Mouse (Mus musculus) embryonic facial prominence, embryonic 15.5 days (tissue): ENCODE results near the gene Rinl. TPM values are rescaled to one million over a fixed set of nuclear protein-coding genes. Genes with fewer than 3 reads are reported as not detected.
A peak's percentile ranks its signal among the peaks of the same experiment; 100 is the strongest.

Experiments used
- ATAC-seq: fragments of 200-750 bp; cut with Nextera tagmentation; 2 replicates; pipeline ENCODE4 v1.8.0; 2017; ENCODE audit warnings: low read depth, moderate TSS enrichment; ENCODE audit not compliant: insufficient number of reproducible peaks, low FRiP score, low TSS enrichment
- H3K27ac ChIP-seq: fragments of 300-500 bp; sonication (generic); replicated peaks from 2 replicates; pipeline ENCODE4 v1.5.1; 2015; ENCODE audit warnings: mild to moderate bottlenecking, inconsistent platforms
- H3K27me3 ChIP-seq: fragments of 300-500 bp; sonication (generic); 2 replicates; pipeline ENCODE4 v1.6.1; 2015; ENCODE audit warnings: inconsistent platforms
- H3K36me3 ChIP-seq: fragments of 300-500 bp; sonication (generic); 2 replicates; pipeline ENCODE4 v1.6.1; 2015; ENCODE audit warnings: mild to moderate bottlenecking, inconsistent platforms
- H3K4me1 ChIP-seq: fragments of 300-500 bp; sonication (generic); 2 replicates; pipeline ENCODE4 v1.6.1; 2015; ENCODE audit warnings: inconsistent platforms
- H3K4me2 ChIP-seq: fragments of 300-500 bp; sonication (generic); replicated peaks from 2 replicates; pipeline ENCODE4 v1.6.1; 2015; ENCODE audit warnings: mild to moderate bottlenecking, inconsistent platforms
- H3K4me3 ChIP-seq: fragments of 300-500 bp; sonication (generic); replicated peaks from 2 replicates; pipeline ENCODE4 v1.5.1; 2015; ENCODE audit warnings: mild to moderate bottlenecking, inconsistent platforms
- H3K9ac ChIP-seq: fragments of 300-500 bp; sonication (generic); 2 replicates; pipeline ENCODE4 v1.6.1; 2015; ENCODE audit warnings: inconsistent platforms
- H3K9me3 ChIP-seq: fragments of 300-500 bp; sonication (generic); replicated peaks from 2 replicates; pipeline ENCODE4 v1.6.1; 2016; ENCODE audit warnings: inconsistent platforms
- WGBS: fragments of 180-500 bp; shearing (Covaris S2); methylation state at CpG from one replicate; pipeline ENCODE4 v1.1.7; 2015; 5-methylcytosine and 5-hydroxymethylcytosine counted together
- polyA plus RNA-seq: library from polyadenylated mRNA; unstranded; fragments of >200 nt; fragmentation: Nextera tagmentation; extraction: Ambion mirVana; gene quantifications from 2 replicates; pipeline ENCODE4 v1.2.1, GENCODE M21; 2015

Rinl gene
- polyA plus RNA-seq, 1 experiment from 2014 or later = 3.8 TPM

DNA sequence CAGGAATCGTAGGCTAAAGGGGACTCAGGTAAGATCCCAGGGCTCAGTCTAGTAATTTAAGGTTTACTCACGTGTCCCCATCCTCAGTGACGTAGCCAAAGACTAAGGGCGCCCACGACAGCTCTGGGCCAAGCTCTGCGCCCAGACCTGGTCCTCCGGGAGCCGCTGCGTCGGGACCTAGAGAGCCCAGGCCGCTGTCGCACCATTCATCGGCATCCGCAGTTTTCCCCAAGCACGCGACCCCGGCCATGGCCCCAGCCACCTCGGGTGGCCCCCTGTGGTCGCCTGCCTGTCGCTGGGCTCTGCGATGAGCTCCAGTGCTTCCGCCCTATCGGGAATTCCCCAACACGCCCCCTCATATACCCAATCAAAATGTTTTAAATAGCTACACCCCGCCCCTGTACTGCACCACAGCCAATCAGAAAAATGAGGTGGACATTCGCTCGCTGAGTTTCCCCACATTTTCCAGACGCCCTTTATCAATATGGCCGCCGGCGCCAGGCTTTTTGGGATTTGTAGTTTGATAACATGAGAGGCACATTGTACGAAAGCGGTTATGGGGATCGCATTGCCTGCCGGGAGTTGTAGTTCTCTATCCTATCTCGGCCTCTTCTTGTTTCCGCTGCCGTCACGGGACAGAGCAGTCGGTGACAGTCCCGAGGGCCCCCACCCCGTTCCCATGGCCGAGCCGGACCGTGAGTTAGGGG, 22.4 kb upstream of the Rinl start, which contains the start of gene Sirt2:
Gene Sirt2, plus strand, starts transcription at position 563 of the 707 bp plus-strand sequence.
- Histone ChIP-seq H3K9ac (peak within 1 kb of the TSS; percentile 69), H3K4me3 (peak within 1 kb of the TSS; percentile 73), H3K27me3 (no peaks in the 10 kb centered on the region), H3K4me1 (peaks cover 22% of the 10 kb centered on the region), H3K9me3 (no peaks in the 10 kb centered on the region), H3K36me3 (peaks cover 10% of the 10 kb centered on the region), H3K4me2 (peak within 1 kb of the TSS; percentile 58), H3K27ac (no peak within 1 kb of the TSS)
- peak; percentile 97 for ATAC-seq
- WGBS = under 1% methylated on average over 45 of the region's 45 CpGs

DNA sequence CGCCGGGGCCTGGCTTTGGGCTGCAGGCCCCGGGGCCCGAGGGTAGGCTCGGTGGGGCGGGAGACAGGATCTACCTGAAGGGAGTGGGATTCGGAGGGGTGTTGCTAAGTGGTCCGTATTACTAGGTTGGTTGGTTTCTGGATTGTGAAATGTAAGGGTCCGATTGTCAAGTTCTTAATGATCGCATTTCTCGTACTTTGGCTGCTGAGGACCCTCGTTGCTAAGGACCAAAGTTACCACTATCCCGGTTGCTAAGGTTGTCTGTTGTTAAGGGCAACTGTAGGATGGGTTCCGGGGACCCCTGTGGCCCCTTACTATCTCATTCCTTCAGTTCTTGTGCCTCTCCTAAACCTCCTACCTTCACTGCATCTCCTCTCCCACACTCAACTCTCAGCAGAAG, 21.9 kb upstream of the Rinl start:
- no peaks in the 10 kb centered on the region for H3K27me3 ChIP-seq
- peak overlapping the region; percentile 69 for H3K9ac ChIP-seq
- ATAC-seq = no peak
- H3K9me3 ChIP-seq = no peaks in the 10 kb centered on the region
- peak overlapping the region; percentile 52 for H3K4me2 ChIP-seq
- no peak overlapping the region for H3K27ac ChIP-seq
- peaks cover 5% of the 10 kb centered on the region for H3K36me3 ChIP-seq
- 2% methylated on average over 14 of the region's 14 CpGs for WGBS
- H3K4me3 ChIP-seq = peak overlapping the region; percentile 73
- peaks cover 22% of the 10 kb centered on the region for H3K4me1 ChIP-seq

DNA sequence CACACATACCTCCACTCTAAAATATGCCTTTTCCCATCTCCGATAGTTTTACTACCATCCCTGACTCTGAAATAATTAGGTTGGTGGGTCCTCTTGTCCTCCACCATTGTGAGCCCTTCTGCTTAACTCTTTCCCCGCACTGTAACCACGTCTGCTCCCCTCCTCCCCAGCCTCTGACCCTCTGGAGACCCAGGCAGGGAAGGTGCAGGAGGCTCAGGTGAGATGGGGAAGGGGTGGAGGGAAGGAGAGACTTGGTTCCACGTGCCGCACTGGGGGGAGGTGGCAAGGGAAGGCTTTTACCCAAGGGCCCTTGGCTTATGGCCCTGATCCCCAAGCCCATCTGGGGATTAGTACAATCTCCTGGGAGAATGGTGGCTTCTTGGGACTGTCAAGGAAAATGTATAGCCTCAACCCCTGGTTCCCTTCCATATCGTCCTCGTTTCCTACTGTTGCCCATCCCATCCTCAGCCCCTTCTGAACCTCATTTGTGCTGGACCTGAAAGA, 21.3 kb upstream of the Rinl start, which contains the start of gene Nfkbib:
Gene Nfkbib, minus strand, starts transcription at position 51 of the 504 bp plus-strand sequence.
- peak within 1 kb of the TSS; percentile 58 for H3K4me2 ChIP-seq
- ATAC-seq = no peak
- no peaks in the 10 kb centered on the region for H3K9me3 ChIP-seq
- 59% methylated on average over 7 of the region's 7 CpGs for WGBS
- H3K9ac ChIP-seq = peak within 1 kb of the TSS; percentile 69
- H3K4me3 ChIP-seq = peak within 1 kb of the TSS; percentile 73
- peaks cover 22% of the 10 kb centered on the region for H3K4me1 ChIP-seq
- H3K27ac ChIP-seq = no peak within 1 kb of the TSS
- H3K36me3 ChIP-seq = 0 out of 2 replicates have a peak, but pooled peaks cover 7% of the 10 kb centered on the region
- no peaks in the 10 kb centered on the region for H3K27me3 ChIP-seq

DNA sequence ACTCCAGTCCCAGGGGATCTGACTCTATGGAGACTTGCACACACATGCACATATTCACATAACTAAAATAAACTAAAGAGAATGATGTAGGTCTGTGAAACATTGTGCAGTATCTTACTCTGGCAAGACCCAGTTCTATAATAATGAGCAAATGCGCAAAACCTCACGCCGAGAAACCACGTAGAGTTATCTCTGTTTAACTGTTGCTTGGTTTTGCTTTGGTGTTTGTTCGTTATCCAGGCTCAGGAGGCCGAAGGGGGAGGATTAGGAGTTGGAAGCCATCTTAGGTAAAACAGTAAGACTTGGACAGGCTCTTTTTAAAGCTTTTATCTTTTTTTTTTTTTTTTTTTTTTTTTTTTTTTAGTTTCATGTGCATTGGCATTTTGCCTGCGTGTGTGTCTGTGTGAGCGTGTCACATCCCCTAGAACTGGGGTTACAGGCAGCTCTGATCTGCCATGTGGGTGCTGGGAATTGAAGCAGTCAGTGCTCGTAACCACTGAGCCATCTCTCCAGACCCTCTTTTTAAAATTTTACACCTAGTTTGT, 19.3 kb upstream of the Rinl start:
- Histone ChIP-seq H3K4me3 (no peak overlapping the region), H3K4me1 (peaks cover 22% of the 10 kb centered on the region), H3K27ac (no peak overlapping the region), H3K4me2 (no peak overlapping the region), H3K36me3 (0 out of 2 replicates have a peak, but pooled peaks cover 15% of the 10 kb centered on the region), H3K9ac (no peak overlapping the region), H3K9me3 (no peaks in the 10 kb centered on the region), H3K27me3 (no peaks in the 10 kb centered on the region)
- 86% methylated on average over 9 of the region's 9 CpGs for WGBS
- ATAC-seq = no peak

DNA sequence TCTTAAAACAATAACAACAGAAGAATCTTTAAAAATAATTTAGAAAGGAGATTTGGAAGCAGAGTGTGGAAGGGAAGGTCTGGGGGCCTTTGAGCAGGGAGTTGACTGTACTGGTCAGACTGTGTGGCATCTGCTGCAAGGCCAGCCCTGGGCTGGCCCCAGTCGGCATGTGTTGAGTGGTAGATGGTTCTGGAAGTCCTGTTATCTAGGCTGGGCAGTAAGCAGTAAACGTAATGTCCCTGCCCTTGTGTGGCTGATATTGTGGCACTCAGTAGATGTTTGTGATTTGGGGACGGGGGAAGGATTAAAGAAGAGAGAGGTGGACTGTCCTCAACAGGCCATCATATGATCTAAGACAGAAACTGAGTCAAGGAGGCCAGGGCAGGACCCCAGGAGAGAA, 18.5 kb upstream of the Rinl start:
- peaks cover 16% of the 10 kb centered on the region for H3K4me1 ChIP-seq
- 93% methylated on average over 3 of the region's 3 CpGs for WGBS

DNA sequence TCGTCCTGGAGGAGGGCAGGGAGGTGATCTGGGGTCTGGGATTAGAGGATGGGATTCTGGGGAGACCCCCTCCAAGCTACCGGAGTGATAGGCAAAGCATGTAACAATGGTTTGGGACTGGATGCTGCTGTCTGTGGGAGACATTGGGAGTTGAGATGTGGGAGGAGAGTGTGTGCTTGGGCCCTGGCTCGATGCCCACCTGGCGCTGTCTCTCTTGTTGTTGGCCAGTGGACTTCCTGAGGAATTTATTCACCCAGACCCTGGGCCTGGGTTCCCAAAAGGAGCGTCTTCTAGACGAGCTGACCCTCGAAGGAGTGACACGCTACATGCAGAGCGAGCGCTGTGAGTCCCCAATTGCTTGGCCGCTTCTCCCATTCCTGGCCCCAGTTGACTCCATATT, 16.9 kb upstream of the Rinl start:
- Histone ChIP-seq H3K4me3 (no peak overlapping the region), H3K27me3 (no peaks in the 10 kb centered on the region), H3K36me3 (peaks cover 19% of the 10 kb centered on the region; the same call in 1 of the 2 replicates), H3K9ac (no peak overlapping the region), H3K4me1 (peaks cover 11% of the 10 kb centered on the region), H3K9me3 (no peaks in the 10 kb centered on the region), H3K27ac (no peak overlapping the region), H3K4me2 (no peak overlapping the region)
- ATAC-seq = no peak
- WGBS = 87% methylated on average over 11 of the region's 11 CpGs

More for the DNA sequence above, 18.5 kb upstream of the Rinl start:
- no peak overlapping the region for H3K9ac ChIP-seq
- no peak overlapping the region for H3K4me2 ChIP-seq
- H3K27ac ChIP-seq = no peak overlapping the region
- no peaks in the 10 kb centered on the region for H3K27me3 ChIP-seq
- H3K4me3 ChIP-seq = no peak overlapping the region
- no peaks in the 10 kb centered on the region for H3K9me3 ChIP-seq
- ATAC-seq = no peak
- 0 out of 2 replicates have a peak, but pooled peaks cover 15% of the 10 kb centered on the region for H3K36me3 ChIP-seq

DNA sequence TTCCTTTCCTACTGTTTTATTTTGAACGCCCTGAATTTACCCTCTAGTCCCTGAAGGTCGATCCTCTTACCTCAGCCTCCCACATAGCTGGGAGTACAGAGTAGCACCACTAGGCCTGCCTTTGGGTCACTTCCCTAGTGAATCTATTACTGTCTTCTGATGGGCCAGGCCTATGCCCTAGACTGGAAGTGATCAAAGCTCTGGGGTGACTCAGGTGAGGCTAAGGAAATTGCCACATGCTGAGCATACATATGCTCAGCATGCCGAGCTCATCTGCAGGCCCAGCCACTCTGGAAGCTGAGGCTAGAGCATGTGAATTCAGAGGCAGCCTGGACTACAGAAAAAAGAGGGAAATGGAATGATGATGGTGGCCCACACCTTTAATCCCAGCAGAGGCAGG, 15.6 kb upstream of the Rinl start:
- Histone ChIP-seq H3K27ac (peak overlapping the region; percentile 28; the same call in 1 of the 2 replicates), H3K9me3 (no peaks in the 10 kb centered on the region), H3K27me3 (no peaks in the 10 kb centered on the region), H3K4me3 (no peak overlapping the region), H3K4me1 (no peaks in the 10 kb centered on the region), H3K36me3 (peaks cover 23% of the 10 kb centered on the region; the same call in 1 of the 2 replicates), H3K4me2 (no peak overlapping the region), H3K9ac (no peak overlapping the region)
- 60% methylated on average over 3 of the region's 3 CpGs for WGBS
- no peak for ATAC-seq

DNA sequence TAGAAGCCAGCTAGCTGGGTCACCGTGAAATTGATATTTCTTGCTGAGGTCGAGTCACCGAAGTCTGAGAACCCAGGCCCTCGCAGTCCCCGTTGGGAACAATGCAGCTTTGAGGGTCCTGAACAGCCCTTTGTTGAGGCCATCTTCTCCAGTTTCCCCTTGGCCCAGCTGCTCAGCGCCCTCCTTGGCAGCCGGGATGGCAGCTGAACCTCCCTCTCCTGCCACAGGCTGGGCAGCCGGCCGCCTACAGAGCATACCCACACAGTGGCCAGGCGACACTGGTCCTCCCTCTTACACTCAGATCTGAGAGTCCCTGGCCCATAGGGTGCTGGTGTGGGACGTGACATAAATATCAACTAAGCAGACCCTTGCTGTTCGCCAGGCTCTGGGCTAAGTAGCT, 14.6 kb upstream of the Rinl start:
- Histone ChIP-seq H3K4me2 (no peak overlapping the region), H3K9me3 (no peaks in the 10 kb centered on the region), H3K36me3 (peaks cover 28% of the 10 kb centered on the region; the same call in 1 of the 2 replicates), H3K9ac (no peak overlapping the region), H3K4me3 (no peak overlapping the region), H3K27ac (peak overlapping the region; percentile 28), H3K4me1 (no peaks in the 10 kb centered on the region), H3K27me3 (no peaks in the 10 kb centered on the region)
- ATAC-seq = peak; percentile 25; the same call in 1 of the 2 replicates
- WGBS = 55% methylated on average over 12 of the region's 12 CpGs

DNA sequence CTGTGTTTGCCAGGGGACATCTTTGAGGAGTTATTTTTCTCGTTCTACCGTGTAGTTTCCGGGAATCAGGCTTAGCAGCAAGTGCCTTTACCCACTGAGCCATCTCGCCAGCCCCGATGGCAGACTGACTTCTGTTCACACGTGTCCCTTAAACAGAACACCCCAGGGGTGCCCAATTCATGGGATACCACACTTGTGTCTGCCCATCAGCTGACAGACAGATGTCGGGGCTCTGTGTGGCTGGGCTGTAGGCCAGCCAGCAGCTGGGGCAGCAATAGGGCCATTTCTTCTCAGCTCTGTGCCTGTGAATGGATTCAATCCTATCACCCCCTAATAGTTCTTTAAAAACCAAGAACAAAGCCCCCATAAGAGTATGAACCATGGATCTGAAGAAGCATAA, 13.6 kb upstream of the Rinl start:
- Histone ChIP-seq H3K9ac (no peak overlapping the region), H3K9me3 (no peaks in the 10 kb centered on the region), H3K4me3 (no peak overlapping the region), H3K4me2 (no peak overlapping the region), H3K27ac (no peak overlapping the region; the same call in 1 of the 2 replicates), H3K4me1 (peaks cover under 1% of the 10 kb centered on the region), H3K27me3 (no peaks in the 10 kb centered on the region), H3K36me3 (peaks cover 28% of the 10 kb centered on the region; the same call in 1 of the 2 replicates)
- ATAC-seq = no peak
- 73% methylated on average over 7 of the region's 7 CpGs for WGBS

DNA sequence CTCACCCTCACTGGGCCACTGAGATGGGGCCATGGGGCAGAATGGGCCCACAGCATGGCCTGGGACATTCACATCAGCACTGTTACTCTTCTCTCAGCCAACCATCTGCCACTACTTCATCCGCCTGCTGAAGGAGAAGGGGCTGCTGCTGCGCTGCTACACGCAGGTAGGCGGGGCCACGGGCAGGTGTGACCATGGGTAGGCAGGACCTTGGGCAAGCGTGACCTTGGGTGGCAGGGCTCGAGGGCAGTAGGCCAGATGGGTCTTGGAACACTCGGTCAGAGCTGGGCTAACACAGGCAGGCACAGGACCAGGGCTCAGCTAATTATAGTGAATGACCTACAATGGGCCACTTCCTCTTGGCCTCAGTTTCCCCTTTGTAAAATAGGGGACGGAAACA, 9.9 kb upstream of the Rinl start:
- WGBS = 82% methylated on average over 9 of the region's 9 CpGs
- no peak overlapping the region for H3K4me2 ChIP-seq
- no peak overlapping the region for H3K9ac ChIP-seq
- H3K27me3 ChIP-seq = no peaks in the 10 kb centered on the region
- no peak overlapping the region for H3K4me3 ChIP-seq
- peaks cover 18% of the 10 kb centered on the region for H3K4me1 ChIP-seq
- peaks cover 19% of the 10 kb centered on the region for H3K36me3 ChIP-seq
- no peak for ATAC-seq
- H3K27ac ChIP-seq = no peak overlapping the region
- no peaks in the 10 kb centered on the region for H3K9me3 ChIP-seq

DNA sequence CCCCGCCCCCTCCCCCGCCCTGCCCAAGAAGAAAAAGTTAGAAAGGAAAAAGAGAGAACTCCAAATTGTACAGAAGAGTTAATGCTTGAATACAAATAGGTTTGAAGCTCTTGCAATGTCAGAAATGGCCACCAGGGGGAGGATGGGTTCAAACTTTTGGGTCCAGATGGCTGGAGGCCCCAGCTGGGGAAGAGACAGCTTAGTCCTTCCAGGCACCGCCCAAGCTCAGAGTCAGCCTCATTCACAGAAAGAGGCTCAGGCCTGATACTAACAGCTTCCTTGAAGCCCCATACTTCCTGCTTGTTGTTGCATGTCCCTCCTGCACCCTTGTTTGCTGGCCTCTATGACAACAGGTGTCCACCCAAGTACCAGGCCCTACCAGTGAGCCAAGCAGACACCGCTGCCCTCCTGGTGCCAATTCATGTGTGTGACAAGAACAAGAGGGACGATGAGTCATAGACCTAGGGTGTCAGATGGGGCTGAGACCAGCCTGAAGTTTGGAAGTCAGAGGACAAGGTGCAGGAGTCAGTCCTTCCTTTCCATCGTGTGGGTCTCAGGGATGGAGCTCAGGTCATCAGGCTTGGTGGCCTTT, 8.6 kb upstream of the Rinl start:
- peaks cover 19% of the 10 kb centered on the region for H3K36me3 ChIP-seq
- no peak overlapping the region for H3K4me2 ChIP-seq
- H3K4me1 ChIP-seq = peaks cover 21% of the 10 kb centered on the region
- 40% methylated on average over 6 of the region's 6 CpGs for WGBS
- peak overlapping the region; percentile 84 for H3K27ac ChIP-seq
- peak; percentile 66 for ATAC-seq
- H3K9me3 ChIP-seq = no peaks in the 10 kb centered on the region
- no peaks in the 10 kb centered on the region for H3K27me3 ChIP-seq
- no peak overlapping the region for H3K4me3 ChIP-seq
- H3K9ac ChIP-seq = no peak overlapping the region
